Mouse (Mus musculus): ENCODE measurements at regions not wholly inside any gene's neighbourhood (a gene's known extent, or its start where the extent isn't known, plus 50 kb on each side); places are given as distances from the start of the nearest gene placed in this dataset.

- no peak for DNase-seq (ENCODE audit: low read depth, low spot score)
Measured at GRCm38 (mm10) chr13:11273896-11274295, 832.8 kb downstream of the Ryr2 start.

- DNase-seq (ENCODE audit: low read depth, low spot score): no peak
Measured at GRCm38 (mm10) chr13:11268673-11269340, 837.9 kb downstream of the Ryr2 start.

- peak; percentile 31 for DNase-seq (ENCODE audit: low read depth, low spot score)
Measured at GRCm38 (mm10) chr13:11247541-11247940, 859.2 kb downstream of the Ryr2 start.

DNA sequence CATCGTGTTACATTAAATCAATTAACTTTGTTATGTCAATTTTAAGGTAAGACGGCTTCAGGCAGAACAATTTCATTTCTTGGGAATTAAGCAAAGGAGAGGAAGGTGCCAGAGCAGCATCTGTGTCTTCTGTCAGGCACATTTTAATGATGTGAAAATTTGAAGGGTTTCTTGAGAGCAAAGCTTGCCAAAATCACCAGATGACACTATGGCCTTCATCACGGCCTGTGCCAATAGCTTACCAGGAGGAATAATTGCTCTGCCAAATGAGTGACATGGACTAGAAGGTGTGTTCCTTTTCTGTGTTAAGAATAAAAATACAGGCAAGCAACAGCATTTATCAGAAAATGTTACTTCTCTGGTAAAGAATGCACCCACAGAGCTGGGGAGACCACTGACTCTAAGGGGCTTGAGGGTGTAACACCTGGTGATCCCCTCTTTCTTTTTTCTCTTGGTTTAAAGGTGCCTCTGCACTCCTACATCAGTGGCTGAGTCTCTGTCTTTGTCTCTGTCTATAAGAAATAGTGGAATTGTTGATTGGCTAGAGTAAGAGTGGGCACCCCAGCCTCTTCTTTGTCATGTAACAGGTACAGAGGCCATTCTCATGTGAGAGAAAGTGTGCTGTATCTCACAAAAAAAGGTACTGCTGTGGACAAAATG is 856.2 kb upstream of the Chrm3 start:
- no peak for DNase-seq (ENCODE audit: low read depth, low spot score)

GRCm38 (mm10) chr13:11210109-11210508 is 849.5 kb upstream of the Chrm3 start:
- no peak for DNase-seq (ENCODE audit: low read depth, low spot score)

DNA sequence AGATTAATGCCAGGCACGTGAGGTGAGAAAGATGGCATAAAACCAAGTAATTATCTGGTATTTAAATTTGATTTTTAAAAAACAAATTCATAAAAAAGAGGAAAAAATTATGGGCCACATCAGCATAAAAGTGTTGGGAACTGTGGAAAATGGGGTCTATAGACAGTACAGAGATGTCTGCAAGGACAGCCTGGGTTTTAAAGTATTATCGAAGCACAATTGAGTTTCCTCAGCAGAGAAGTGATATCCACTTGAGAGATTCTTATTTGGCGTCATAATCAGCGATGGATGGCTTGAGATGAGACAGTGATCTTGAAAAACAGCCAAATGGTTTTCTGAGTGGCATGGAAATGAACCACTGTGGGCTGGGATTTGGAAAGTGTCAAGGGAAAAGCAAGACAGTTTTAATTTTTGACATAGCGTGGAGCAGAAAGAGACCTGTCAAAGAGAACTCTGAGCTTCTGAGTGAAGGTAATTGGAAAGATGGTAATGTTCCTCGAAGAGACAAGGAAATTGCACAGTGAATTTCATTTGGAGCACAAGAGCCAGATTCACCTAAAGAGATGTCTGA is 844.7 kb upstream of the Chrm3 start:
- DNase-seq (ENCODE audit: low read depth, low spot score): no peak

GRCm38 (mm10) chr13:11201978-11202377 is 841.3 kb upstream of the Chrm3 start:
- no peak for DNase-seq (ENCODE audit: low read depth, low spot score)

DNA sequence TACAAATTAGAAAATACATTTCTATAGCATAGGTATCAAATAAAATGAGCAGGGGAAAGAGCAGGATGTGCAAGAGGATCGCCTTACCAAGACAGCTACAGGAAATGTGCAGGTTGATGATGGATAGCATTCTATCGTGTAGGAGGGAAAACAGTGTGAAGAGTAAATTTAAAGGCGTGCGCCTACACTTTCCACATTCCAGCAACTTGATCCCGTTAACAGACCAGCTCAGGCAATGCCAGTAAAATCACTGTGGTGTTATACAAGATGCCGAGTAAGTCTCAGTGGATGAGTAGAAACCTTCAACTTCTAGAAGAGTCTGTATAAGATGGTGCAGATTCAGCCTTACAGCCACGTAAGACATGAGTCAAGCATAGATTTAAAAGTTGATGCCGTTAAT is 831.8 kb upstream of the Chrm3 start:
- DNase-seq (ENCODE audit: low read depth, low spot score): no peak

DNA sequence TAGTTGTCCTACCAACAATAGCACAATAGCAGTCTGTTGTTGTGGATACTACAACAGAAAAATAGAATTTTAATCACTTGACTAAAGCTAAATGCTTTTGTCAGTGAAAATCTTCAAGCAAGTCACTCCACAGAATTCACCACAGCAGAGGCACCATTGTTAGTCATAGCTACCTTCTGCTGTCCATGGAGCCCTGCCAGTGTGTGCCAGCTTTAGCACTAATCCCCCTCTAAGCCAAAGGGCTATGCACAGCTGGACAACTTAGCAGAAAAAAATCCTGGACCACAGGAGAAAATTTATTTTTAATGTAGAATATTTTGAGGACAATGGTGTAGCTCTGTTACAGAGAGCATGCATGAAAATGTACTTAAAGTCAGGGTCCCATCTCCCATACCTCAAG is 820.5 kb upstream of the Chrm3 start:
- DNase-seq (ENCODE audit: low read depth, low spot score): no peak

- no peak for DNase-seq (ENCODE audit: low read depth, low spot score)
Measured at GRCm38 (mm10) chr13:11180356-11180755, 819.7 kb upstream of the Chrm3 start.

DNA sequence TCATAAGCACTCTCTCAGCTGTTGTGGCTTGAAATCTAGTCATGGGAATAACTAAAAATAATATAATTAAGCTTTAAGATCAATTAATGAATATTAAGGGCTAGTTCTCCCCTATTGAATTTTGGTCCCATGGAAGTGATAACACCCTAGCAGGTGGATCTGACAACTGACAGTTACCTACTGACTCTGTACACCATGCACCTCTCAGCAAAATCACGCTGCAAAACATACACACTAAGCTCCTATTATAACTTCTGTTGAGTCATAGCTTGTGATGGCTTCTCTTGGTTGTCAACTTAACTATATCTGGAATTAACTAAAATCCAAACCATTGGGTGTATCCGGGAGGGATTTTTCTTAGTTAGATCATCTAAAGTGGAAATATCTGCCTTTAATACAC is 817.9 kb upstream of the Chrm3 start:
- no peak for DNase-seq (ENCODE audit: low read depth, low spot score)

- no peak for DNase-seq (ENCODE audit: low read depth, low spot score)
Measured at GRCm38 (mm10) chr13:11177642-11178420, 817.2 kb upstream of the Chrm3 start.

- DNase-seq (ENCODE audit: low read depth, low spot score): no peak
Measured at GRCm38 (mm10) chr13:11167115-11167514, 806.5 kb upstream of the Chrm3 start.

DNA sequence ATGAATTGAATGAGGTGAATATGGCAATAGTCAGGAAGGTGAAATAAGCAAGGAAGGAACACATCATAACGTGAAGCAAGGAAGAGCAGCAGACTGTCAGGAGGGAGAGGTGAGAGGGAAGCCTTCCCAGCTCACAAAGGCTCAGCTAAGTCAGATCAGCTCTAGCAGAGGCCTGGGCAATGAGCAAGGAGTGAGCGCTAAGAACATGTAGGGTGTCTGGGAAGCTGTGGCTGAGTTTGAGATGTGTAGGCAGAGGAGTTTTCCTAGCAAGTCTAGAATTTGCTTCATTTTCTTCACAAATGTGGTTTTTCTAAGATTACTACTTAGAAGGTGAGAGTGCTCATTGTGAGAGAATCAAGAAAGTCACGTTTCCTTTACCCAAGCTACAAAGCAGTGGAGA is 803.5 kb upstream of the Chrm3 start:
- no peak for DNase-seq (ENCODE audit: low read depth, low spot score)

GRCm38 (mm10) chr13:11147268-11147667 is 786.6 kb upstream of the Chrm3 start:
- DNase-seq (ENCODE audit: low read depth, low spot score): no peak

- no peak for DNase-seq (ENCODE audit: low read depth, low spot score)
Measured at GRCm38 (mm10) chr13:11107693-11108092, 747.0 kb upstream of the Chrm3 start.

DNA sequence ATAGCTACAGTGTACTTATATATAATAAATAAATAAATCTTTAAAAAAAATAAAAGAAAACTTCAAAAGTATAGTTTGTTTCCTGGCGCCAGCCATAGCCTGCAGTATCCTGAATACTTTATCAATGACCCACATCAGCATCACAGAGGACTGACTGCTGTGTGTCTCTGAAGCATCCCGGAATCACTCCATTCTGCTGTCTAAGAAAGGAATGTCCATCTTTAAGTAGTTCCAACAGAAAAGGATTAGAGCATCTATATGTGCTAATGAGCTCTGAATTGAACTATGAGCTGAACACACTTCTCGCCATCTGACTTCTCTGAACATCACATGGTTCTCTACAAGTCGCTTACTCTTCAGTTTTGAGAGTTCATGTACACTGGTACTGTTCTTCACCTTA is 745.8 kb upstream of the Chrm3 start:
- no peak for DNase-seq (ENCODE audit: low read depth, low spot score)

DNA sequence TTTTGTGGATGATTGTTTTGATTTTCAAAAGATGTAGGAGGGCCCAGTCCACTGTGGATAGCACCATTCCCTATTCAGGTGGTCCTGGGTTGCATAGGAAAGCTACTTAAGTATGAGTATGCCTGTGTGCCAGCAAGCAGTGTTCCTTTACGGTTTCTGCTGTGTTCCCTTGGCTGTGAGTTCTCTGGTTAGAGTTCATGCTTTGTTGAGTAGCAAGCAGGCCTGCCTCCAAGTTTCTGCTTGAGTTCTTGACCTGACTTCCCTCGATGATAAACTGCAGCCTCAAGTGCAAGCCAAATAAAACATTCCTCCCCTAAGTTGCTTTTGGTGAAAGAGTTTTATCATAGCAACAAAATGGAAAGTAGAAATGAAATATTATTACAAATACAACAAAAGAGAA is 744.9 kb upstream of the Chrm3 start:
- DNase-seq (ENCODE audit: low read depth, low spot score): no peak

DNA sequence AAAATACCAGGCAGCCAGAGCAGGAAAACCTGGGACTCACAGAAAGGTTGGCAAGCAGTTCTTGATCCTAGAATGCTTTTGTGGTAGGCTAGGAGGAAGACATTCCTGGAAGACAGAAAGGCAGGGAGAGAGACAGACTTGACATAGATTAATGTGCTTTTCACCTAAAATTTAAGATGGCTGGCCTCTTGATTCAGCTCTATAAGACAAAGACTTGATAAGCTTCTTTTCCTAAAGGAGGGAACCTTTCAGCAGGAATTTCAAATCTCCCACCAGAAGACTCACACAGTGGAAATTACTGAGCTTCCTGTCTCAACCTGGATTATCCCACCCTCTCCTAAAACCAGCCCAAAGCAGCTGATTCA is 738.9 kb upstream of the Chrm3 start:
- no peak for DNase-seq (ENCODE audit: low read depth, low spot score)

DNA sequence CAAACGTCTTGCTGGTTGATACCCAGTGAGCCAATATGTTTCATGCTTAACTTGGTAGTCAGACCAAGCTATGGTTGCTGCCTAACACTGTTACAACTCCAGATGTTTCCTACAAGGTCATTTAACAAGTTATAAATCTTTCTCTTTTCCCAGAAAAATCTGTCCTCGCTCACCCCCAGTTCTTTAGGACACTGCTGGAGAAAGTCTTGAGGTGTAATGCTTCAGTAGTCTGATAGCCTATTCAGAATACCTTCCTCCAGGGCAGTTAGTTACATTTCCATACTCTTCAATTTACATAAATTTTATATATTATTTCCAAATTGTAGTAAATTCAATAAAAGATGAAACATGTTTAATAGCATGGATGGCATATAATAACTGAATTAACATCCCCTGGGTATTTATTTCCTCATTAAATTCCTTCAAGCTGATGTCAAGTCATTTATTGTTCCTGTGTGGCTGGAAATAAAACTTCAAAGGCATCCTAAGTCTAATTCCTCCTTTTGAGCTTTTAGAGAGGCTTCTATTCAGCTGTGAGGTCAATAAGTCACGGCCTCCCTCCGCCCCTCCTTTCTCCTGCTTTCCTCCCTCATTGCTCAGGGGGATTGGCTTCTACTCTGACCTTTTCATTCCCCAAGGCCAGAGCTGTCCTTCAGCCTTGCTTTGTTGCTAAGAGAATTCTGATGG is 738.4 kb upstream of the Chrm3 start:
- DNase-seq (ENCODE audit: low read depth, low spot score): peak; percentile 55

DNA sequence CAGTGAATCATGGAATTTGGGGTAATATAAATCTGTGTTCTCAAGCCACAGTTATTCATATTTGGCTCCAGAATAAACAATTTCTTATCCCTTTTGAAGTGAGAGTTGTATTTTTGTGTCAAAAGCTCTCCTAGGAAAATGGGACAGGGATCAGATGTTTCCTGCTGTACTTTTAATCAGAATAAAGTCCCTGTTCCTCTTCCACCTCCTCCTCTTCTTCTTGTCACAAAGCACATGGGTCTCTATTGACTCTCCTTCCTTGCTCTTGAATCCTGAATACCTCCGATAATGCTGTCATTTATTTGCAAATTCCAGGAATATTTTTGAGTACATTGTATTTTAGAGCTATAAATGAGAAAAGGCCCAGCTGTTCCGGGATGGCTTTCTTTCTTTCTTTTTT is 732.3 kb upstream of the Chrm3 start:
- no peak for DNase-seq (ENCODE audit: low read depth, low spot score)

Data from embryo, embryonic 11.5 days (tissue).